Mouse (Mus musculus) brain, adult 2 months (tissue): ENCODE measurements at regions not wholly inside any gene's neighbourhood (a gene's known extent, or its start where the extent isn't known, plus 50 kb on each side); places are given as distances from the start of the nearest gene placed in this dataset.
"Not testable (repeated sequence)": the region's sequence is repeated elsewhere in the genome, so short reads cannot be mapped to it uniquely, and the experiment has no call there.

Experiments
- DNase-seq: peaks from one replicate; pipeline ENCODE4 v3.0.0; 2011; ENCODE audit warnings: low read depth, low spot score

DNA sequence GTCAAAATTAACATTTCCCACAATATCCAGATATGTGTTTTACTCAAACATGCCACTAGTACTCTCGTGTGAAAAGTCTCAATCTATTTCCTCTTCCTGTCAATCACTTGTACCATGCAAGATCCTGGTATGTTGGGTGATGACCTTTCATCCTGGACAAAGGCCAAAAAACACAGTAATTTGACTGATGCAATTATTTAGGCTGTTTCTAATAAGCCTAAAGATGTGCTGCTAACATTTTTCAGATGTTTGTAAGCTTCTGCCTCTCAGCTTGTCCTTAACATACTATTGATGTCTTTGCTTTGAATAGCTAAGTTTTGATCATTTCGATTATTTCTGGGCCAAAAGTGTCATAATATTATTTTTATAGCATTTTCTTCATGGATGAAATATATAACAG lies 418.4 kb upstream of the Arrdc4 start:
- no peak for DNase-seq

DNA sequence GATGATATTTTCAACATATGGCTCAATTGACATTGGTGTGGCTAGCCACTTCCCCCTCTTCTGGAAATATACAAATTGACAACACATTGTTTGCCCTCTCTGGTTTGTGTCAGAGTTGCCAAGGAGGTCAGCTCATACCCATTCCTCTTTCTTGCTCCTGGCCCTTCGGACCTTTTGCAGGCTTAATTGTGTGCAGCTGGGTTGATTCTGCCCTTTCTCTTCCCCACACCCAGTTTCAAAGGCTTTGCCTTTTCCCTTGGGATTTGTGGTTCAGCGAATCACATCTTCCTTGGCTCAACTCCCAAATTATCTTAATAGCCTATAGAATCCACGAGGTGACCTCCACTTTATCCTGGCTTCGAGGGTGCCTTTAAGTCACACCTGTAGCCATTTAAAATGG lies 412.9 kb upstream of the Arrdc4 start:
- DNase-seq, result no peak

DNA sequence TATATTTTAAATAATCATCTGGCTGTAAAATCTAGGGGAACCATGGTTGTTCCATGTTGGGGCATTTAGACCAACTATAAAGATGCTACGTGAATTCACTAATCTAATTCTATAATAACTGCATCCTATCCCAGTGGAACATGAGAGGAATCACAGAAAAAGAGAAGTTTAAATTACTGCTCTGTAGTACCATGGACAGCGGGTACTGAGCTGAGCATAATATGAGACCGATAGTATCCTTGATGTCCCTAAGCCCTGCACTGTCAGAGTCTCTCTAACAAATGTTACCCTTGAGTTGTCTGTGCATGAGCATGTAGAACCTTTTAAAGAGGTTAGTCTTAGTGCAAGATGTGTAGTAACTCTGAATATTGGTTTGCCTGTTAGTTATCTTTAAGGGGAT lies 393.3 kb upstream of the Arrdc4 start:
- no peak for DNase-seq

DNA sequence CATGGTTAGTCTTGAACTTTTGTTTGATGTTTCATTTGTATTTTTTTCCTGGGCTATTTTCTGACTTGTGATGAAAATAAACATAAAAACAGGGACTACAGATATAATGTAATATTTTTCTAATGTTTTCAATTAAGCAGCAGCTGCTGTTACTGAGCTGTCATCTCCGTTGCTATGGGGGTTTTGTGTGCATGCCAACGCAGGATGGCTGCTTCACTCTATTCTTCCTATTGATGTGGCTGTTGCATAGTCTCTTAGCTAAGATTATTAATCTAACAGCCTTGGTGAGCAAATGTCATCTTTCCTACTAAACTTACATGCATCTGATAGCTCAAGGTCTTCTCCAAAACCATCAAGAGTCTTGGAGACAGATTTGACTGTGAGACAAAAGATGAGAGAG lies 384.4 kb upstream of the Arrdc4 start:
- DNase-seq, result peak; percentile 17

DNA sequence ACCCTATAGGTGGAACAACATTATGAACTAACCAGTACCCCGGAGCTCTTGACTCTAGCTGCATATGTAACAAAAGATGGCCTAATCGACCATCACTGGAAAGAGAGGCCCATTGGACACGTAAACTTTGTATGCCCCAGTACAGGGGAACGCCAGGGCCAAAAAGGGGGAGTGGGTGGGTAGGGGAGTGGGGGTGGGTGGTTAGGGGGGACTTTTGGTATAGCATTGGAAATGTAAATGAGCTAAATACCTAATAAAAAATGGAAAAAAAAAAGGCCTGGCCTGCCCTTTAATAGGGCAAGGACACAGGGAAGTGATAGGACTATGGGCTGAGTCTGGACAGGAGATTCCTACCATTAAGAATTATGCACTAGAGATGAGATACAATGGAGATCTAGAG lies 352.7 kb upstream of the Arrdc4 start:
- DNase-seq, result not testable (repeated sequence)

DNA sequence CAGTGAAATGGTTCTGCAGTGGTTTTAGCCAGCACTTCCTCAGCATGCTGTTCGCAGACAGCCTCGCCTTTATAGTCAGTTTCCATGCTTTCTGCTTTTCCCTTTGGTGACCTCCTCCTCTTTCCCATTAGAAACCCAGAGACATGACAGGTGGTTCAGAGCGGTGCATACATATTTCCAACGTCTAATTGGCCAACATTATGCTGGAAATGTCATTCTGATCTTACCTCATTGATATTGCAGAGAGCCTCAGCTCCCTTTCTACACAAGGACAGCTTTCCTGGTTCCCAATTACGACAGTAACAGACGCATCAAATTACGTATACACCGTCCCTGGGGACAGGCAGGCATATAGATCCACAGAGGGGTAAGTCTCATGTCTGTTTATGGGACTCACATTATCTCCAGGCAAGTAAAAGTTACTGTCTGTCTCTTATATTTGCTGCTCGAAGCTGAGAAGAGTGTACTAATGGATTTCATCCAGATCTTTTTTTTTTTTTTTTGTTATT lies 348.6 kb upstream of the Arrdc4 start:
- DNase-seq, result no peak

DNA sequence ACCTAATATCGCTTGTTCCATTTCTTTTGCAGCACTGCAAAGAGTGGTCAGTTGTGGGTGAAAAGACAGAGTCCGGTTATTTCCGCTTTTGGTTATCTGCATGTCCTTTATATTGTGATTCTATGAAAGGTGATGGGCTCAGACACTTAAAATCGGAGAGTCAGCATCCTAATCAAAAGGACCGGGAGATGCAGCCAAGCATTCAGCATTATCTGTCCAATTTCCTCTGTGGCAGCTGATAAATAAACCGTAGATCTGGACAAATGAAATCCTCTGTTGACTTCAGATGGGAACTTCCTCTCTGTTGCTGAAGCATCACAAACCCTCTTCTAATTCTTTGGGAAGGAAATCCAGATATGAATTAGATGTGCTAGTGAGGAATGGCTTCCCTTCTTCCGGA lies 325.7 kb upstream of the Arrdc4 start:
- no peak for DNase-seq

DNA sequence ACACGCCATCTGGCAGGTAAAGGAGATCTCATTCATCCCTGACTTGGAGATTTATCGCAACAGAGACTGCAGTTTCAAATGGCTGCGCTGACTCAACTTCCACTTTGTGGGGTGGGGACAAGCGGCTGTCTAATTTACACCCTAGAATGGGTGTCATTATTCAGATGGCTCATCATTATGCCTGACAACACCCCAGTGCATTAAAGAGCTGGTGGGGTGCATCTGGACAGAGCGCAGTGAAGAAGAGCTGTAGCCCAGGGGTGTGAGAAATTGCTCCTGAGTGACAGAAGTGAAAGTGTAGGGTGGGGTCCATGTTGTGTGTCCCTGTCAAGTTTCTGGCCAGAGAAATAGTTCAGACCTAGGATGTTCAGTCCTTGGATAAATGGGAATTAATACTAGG lies 314.0 kb upstream of the Arrdc4 start:
- DNase-seq, result no peak

DNA sequence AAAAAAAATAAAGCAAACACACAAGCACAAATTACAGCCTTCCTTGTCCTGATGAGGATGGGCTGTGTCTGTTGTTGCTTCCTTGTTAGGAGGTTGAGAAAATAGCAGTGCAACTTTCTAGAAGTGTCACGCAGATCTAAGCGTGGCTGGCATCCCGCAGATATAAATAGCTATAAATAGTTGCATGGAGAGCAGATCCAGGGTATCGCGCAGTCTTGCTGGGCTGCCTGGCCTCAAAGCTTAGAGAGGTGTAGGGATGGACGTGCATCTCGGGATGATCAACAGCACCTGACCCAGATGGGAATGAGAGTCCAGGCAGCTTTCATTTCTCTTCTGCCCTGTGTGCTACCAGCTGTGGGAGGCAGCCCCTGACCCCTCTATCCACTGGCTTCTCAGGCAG lies 313.5 kb upstream of the Arrdc4 start:
- DNase-seq, result peak; percentile 55

DNA sequence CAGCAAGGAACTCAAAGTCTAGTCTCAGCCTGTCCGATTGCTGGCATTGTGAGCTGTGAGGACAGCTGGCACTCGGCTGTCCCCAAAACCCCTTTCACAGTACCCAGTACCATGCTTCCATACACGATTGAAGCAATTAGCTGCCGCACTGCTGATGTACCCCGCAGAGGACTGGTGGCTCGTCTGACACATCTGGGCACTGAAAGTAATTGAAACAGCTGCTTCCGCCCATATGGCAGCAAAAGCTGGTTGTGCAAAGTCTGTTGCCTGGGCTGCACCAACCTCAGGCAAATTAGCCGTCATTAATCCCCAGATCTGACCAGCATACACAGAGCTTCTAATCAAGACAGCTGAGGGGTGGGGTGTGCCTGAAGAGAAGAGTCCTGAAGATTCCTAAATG lies 313.1 kb upstream of the Arrdc4 start:
- peak; percentile 48 for DNase-seq

DNA sequence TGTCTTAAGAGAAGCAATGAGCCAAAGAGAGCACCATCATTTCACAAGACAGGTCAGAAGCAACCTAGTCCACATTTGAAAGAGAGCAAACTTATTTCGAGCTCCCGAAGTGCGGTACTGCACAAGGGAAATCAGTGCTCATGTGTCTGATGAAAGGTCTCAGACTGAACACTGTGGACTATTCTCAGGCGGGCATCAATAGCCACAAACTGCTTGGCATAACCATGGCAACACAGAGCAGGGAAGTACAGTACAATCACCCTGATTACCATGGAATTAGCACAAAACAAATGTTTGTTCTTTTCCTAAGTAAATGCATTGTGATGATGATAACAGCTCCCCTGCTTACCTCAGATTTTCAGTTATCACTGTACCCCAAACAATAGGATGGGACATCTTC lies 312.2 kb upstream of the Arrdc4 start:
- DNase-seq, result peak; percentile 15

DNA sequence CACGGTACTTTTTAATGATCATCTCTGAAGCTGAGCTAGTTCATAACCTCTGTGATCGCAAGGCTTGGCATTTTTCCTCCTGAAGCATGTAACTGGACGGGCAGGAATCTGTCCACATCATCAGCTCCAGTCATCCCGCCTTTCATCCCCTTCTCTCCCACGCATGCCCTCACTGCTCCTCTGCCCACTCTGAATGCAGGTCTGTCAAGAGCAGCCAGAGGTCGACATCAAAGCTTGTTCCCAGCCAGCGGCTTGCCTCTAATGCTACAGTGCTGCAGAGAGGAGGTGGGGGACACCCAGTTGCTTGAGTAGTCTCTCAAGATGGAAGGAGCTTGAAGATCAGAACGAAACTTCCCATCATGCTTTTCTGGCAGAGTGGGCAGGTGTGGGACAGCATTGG lies 267.5 kb upstream of the Arrdc4 start:
- peak; percentile 17 for DNase-seq

DNA sequence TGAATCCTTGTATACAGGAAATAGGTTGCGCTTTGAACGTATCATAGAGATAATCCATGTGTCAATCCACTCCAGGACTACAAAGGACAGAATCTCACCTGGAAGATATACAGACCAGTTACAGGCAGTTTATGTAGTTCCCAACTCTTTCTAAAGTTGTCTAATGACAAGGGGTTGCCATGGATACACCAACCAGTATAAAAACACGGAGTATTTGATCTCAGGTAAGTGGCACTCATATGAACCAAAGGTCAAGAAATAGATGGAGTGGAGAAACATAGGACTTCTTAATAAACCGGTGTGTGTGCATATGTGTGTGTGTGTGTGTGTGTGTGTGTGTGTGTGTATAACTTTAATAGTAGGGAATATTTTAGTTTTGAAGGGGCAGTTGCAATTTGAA lies 266.0 kb upstream of the Arrdc4 start:
- no peak for DNase-seq

DNA sequence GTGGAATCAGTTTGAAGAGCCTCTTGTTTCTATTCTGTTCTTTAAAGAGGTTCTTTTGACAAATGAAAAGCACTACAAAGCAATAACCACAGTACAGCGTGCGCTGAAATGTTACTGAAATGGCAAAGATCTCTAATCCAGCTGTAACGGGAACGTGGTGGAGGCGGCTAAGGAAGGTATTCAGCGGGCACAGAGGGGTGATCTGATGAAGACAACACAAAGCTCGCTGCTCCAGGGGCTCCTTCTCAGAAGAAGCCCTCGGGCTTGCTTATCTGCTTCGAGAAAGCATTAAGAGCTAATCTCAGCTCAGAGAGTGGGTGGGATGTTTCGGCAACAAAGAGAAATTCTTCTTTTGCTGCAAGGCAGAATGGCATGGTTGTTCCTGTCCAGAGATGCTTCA lies 258.2 kb upstream of the Arrdc4 start:
- DNase-seq, result peak; percentile 11

DNA sequence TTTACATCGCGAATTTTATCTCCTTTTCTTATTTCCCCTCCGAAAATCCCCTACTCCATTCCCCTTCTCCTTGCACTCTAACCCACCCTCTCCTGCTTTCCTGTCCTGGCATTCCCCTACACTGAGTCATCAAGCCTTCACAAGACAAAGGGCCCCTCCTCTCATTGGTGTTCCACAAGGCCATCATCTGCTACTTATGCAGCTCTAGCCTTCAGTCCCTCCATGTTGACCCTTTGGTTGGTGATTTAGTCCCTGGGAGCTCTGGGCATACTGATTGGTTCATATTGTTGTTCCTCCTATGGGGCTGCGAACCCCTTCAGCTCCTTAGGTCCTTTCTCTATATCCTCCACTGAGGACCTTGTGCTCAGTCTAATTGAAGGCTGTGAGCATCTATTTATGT lies 239.0 kb upstream of the Arrdc4 start:
- no peak for DNase-seq

DNA sequence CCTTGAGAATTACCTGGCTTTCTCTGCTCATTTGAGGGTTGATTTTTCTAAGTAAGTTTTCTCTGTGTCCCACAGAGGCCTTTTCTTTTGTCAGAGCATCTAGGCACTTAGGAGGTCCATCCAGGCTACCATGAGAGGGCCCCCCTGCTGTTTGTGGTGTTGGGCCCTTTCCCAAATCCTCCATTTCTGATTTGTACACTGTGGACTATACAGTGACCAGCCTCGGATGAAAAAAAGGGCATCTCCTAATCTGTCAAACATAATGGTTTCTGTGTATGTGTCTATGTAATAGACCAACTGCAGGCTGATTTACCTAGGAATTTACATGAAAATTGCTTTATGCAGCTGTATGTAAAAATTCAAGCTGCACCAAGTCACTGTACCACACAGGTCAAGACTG lies 234.9 kb upstream of the Arrdc4 start:
- no peak for DNase-seq

DNA sequence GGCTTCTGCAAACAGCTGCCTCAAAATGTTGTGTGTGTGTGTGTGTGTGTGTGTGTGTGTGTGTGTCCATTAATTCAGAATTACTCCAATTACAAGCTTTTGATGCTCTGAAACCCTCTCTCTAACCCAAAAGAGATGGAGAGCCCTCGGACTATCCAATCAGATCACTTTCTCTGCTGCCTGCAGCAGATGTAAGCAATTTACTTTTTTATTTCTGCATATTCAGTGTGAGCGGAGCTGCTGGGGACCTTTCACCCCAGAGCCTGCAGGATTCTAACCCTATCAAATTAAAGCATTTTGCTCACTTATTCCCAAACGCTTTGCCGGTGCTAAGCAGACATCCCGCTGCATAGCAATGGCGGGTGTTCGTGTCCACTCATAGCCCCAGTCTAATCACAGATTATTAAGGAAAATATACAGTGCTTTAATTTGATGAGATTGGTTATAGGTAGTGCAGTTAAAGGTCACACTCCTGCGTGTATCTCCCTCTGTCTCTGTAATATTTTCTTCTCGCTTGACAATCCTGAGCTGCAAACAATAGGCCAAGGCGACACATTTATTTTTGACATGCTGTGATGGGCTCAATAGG lies 234.0 kb upstream of the Arrdc4 start:
- DNase-seq, result no peak

DNA sequence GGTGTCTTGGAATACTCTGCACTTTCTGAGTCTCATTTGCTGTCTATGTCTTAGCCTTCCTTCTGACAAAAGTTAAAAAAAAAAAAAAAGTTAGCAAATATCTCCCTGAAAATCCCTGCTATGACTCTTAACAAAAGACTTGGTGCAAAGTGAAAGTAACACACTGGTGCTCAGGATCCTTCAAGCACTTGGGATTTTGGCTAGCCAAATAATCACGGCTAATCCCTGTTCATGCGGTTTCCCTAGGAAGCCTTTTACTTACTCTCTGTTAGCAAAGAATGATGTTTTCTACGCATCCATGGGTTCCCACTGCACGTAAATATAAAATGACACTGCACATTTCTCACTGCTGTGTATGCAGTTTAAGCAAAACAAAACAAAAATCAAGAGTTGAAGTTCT lies 229.5 kb upstream of the Arrdc4 start:
- no peak for DNase-seq

DNA sequence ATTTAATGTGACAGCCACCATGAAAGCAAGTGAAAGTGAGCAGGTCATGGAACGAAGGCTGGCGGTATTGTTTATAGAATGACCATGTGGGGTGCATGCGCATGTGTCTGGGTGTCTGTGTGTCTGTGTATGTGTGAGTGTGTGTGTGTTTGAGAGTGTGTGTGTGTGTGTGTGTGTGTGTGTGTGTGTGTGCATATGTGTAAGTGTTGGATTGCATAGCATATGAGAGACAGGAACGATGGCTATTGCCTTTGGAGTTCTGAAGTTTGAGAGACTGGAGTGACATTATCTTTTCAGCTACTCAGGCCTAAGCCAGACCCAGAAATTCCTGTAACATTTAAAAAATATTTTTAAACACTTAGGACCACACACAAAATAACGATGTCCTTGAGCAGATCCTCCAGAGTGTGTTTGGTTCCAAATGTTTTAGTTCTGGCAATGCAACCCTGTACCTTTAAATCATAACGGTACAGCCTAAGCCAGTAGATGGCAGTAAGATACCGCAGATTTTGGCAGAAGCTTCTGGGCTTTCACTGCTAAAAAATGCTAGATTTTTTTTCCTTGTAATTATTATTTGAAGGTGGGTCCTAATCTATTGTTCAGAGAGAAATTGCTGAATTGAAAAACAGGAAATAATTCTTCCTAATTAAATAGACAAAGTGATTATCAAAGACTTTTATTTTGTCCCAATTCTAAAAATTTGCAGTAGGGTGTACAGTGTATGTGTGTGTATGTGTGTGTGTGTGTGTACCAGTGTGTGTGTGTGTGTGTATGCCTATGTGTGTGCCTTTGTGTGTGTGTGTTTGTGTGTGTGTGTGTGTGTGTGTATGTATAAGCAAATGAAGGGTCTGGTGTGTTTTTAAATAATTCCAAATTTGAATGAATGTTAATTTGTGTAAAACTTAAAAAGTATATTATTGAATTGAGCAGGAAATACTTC lies 228.0 kb upstream of the Arrdc4 start:
- peak; percentile 73 for DNase-seq

DNA sequence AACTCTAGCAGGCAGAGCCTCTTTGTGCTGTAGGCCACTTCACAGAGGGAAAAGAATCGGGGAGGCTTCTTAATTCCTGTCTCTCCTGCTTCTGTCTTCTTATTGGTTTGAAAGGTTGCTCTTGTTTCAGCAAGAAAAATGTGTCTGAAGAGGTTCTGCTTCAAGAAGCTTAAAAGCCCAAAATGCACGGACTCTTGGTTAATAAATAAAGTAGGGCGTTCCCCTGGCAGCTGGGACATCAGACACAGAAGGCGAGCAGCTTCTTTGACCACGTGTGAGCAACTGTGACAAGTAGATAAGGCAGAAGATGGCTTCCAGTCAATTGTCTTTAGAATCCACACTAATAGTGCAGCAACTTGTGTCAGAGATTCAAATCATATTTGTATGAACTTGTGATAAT lies 226.9 kb upstream of the Arrdc4 start:
- no peak for DNase-seq

DNA sequence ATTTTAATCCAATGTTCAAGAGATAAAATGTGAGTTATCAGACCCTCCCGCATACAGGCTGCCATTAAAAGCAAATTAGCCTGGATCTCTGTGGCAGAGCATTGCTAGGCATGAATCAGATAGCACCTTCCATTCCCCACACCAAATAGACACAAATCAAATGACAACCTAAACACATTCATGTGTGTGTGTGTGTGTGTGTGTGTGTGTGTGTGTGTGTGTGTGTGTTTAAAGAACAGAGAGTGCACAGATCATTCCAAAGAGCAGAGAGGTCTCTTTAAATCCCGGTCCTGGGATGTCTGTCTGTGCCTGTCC lies 226.5 kb upstream of the Arrdc4 start:
- no peak for DNase-seq

DNA sequence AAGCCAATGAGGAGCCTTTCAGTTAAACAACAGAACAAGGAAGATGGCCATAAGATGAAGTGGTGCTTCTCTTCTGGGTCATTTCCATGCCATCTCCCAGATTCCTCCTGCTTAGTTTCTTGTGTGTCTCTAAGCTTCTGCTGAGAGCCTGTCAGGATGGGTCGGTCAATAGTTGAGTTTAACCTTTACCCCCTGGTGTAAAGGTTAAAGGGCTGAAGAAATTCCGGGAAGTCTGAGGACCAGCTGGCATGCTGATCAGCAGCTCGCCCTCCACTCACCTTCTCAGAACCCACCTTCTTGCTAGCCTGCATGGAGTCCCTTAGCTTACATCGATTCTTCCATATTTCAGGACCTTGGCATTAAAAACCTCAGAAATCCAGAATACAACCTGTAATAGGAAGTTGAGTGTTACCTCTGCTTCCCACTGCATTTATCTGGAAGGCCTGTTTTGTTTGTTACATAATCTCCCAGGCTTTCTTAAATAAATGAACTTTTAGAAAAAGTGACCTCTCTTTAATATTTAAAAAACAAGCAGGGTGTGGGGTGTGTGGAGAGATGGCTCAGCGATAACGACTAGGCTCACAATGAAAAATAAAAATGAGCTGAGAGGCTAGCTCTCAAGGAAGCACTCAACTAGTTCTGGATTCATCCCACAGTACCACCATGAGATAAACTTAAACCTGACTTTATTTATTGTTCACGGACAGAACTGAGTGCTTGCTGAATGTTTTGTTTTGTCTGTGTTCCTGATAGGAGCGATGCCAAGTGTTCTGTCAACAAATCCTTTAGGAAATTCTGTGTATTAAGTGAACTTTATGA lies 225.9 kb upstream of the Arrdc4 start:
- DNase-seq, result no peak
